Mouse (Mus musculus) liver, adult 2 months (tissue): ENCODE results near the gene Adprhl2. TPM values are rescaled to one million over a fixed set of nuclear protein-coding genes. Genes with fewer than 3 reads are reported as not detected.

ENCODE experiments used
- DNase-seq: peaks from one replicate; pipeline ENCODE4 v3.0.0-alpha.2; 2011; ENCODE audit warnings: low read depth, low spot score; ENCODE audit errors: extremely low read depth
- H3K27ac ChIP-seq: fragments of 200-500 bp; replicated peaks from 2 replicates; pipeline ENCODE4 v1.5.1; 2012; ENCODE audit warnings: low read depth, mild to moderate bottlenecking, control low read depth, inconsistent platforms, low read length; ENCODE audit not compliant: insufficient read depth
- H3K27me3 ChIP-seq: fragments of 200-500 bp; 2 replicates; pipeline ENCODE4 v1.6.1; 2012; ENCODE audit warnings: mild to moderate bottlenecking, moderate library complexity, low read length, inconsistent platforms; ENCODE audit not compliant: control insufficient read depth, insufficient read depth
- H3K36me3 ChIP-seq: fragments of 200-500 bp; 2 replicates; pipeline ENCODE4 v1.6.1; 2012; ENCODE audit warnings: low read length, inconsistent platforms; ENCODE audit not compliant: control insufficient read depth, insufficient read depth
- H3K4me1 ChIP-seq: fragments of 200-500 bp; 2 replicates; pipeline ENCODE4 v1.6.1; 2011; ENCODE audit warnings: low read length; ENCODE audit not compliant: control insufficient read depth, insufficient read depth
- H3K4me3 ChIP-seq: fragments of 200-500 bp; 2 replicates; pipeline ENCODE4 v1.5.1; 2011; ENCODE audit warnings: low read depth, mild to moderate bottlenecking, control low read depth, low read length, moderate library complexity; ENCODE audit not compliant: insufficient read depth
- H3K79me2 ChIP-seq: fragments of 200-500 bp; 2 replicates; pipeline ENCODE4 v1.6.1; 2012; ENCODE audit warnings: inconsistent platforms, mild to moderate bottlenecking, low read length, moderate library complexity; ENCODE audit not compliant: control insufficient read depth, insufficient read depth
- H3K9ac ChIP-seq: fragments of 200-500 bp; 2 replicates; pipeline ENCODE4 v1.6.1; 2012; ENCODE audit warnings: low read depth, mild to moderate bottlenecking, control low read depth, inconsistent platforms, low read length
- CTCF ChIP-seq: fragments of 200-500 bp; IDR thresholded peaks from 2 replicates; pipeline ENCODE4 v1.5.1; 2011; ENCODE audit warnings: low read depth, low read length, control low read depth
- POLR2A ChIP-seq: fragments of 200-500 bp; IDR thresholded peaks from 2 replicates; pipeline ENCODE4 v1.6.1; 2011; ENCODE audit warnings: low read length, control low read depth; ENCODE audit not compliant: insufficient read depth; ENCODE audit errors: extremely low read depth
- WGBS: fragments of 180-500 bp; shearing (Covaris S2); methylation state at CpG from one replicate; pipeline ENCODE4 v1.1.7; 2018; 5-methylcytosine and 5-hydroxymethylcytosine counted together
- polyA plus RNA-seq: library from polyadenylated mRNA; depleted of rRNA; stranded (reverse); fragments of >200 nt; gene quantifications from 2 replicates; pipeline ENCODE4 v1.2.3, GENCODE M21; 2012
- total RNA-seq: library from RNA; depleted of rRNA; stranded (reverse); fragments of >200 nt; gene quantifications from 2 replicates; pipeline ENCODE4 v1.2.3, GENCODE M21; 2014

The Adprhl2 gene
- total and polyA plus RNA-seq, 2 experiments = 12.1 to 27.6 TPM

DNA sequence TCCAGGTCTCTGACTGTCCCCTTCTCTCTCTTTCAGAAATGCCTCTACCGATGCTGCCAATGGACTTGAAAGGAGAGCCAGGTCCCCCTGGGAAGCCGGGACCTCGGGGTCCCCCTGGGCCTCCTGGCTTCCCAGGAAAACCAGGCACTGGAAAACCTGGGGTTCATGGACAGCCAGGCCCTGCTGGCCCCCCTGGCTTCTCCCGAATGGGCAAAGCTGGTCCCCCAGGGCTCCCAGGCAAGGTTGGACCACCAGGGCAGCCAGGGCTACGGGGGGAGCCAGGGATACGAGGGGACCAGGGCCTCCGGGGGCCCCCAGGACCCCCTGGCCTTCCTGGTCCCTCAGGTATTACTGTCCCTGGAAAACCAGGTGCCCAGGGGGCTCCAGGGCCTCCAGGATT lies 11.2 kb downstream of the Adprhl2 start:
- Histone ChIP-seq H3K4me3 (no peak overlapping the region), H3K27me3 (no peaks in the 10 kb centered on the region), H3K36me3 (no peaks in the 10 kb centered on the region), H3K4me1 (peaks cover 3% of the 10 kb centered on the region; the same call in 1 of the 2 replicates), H3K27ac (no peak overlapping the region), H3K9ac (no peak overlapping the region), H3K79me2 (no peaks in the 10 kb centered on the region)
- TF ChIP-seq POLR2A = no peak
- no peak for TF ChIP-seq CTCF
- no peak for DNase-seq
- WGBS = 71% methylated on average over 7 of the region's 7 CpGs

DNA sequence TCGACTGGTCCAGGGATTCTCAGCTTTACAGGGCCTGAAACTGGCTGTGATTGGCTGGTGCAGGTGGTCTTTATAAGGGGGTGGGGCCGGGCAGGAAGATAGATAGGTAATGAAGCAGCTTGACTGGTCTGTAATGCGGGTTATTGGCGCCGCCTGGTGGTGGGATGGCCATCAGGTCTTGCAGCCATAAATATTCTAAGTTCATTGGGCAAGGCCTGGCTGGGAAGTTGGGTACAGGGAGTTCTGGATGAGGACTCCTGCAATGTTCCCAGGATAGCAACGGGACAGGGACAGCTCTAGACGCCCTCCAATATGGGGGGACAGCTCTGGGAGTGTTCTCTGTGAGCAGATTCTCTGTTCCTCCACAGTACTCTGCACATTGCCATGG lies 11.6 kb downstream of the Adprhl2 start:
- Histone ChIP-seq H3K4me3 (no peak overlapping the region), H3K27me3 (no peaks in the 10 kb centered on the region), H3K27ac (no peak overlapping the region), H3K4me1 (peaks cover 3% of the 10 kb centered on the region; the same call in 1 of the 2 replicates), H3K36me3 (no peaks in the 10 kb centered on the region), H3K9ac (no peak overlapping the region), H3K79me2 (no peaks in the 10 kb centered on the region)
- WGBS = 1% methylated on average over 7 of the region's 7 CpGs
- DNase-seq = peak; percentile 60
- no peak for TF ChIP-seq POLR2A
- peak; percentile 91 for TF ChIP-seq CTCF

DNA sequence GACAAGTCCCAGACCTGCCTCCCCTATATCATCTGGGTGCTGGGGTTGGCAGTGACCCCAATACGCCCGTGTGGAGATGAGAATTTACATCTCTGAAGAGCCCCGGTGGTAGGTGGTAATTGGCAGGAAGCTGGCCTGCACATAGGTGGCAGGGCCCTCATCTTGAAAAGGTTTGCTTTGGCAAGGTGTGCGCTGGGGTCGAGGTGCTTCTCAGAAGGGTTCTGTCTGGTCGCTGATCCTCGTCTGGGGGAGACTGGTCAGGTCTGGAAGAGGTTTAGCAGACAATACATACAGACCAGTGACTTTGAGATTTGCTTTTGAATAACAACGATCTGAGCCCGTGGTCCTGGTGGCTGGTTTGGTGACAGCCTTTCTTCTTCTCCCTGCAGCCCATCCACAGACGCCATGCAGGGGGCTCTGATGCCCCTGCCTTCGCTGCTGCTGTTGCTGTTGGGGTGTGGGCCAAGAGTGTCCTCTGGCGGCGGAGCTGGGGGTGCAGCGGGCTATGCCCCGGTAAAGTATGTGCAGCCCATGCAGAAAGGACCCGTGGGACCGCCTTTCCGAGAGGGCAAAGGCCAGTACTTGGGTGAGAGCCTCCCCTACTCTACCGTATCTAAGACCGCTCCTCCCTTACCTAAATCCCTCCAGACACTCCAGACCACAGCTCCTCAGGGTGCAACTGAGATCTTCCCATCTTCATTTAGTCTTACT lies 12.1 kb downstream of the Adprhl2 start:
- DNase-seq = no peak
- Histone ChIP-seq H3K79me2 (no peaks in the 10 kb centered on the region), H3K27ac (no peak overlapping the region), H3K36me3 (no peaks in the 10 kb centered on the region), H3K4me3 (no peak overlapping the region), H3K9ac (no peak overlapping the region), H3K27me3 (no peaks in the 10 kb centered on the region), H3K4me1 (peaks cover 3% of the 10 kb centered on the region; the same call in 1 of the 2 replicates)
- 19% methylated on average over 20 of the region's 20 CpGs for WGBS
- TF ChIP-seq POLR2A = no peak
- peak; percentile 44 for TF ChIP-seq CTCF

DNA sequence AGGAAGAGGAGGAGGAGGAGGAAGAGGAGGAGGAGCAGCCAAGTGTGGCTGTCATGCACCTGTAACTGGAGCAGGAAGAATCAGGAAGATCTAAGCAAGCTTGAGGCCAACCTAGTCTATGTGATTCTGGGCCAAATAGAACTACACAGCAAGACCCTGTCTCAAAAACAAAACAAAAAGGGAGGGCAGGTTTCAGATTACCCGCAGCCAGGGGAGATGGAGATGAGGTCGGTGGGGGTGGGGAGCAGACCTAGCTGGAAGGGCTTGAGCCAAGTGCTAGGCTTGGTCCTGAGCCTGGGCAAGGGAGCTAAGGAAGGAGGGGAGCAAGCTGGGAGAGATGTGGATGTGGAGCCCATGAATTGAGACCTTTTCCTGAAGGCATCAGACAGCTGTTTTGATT lies 14.7 kb downstream of the Adprhl2 start:
- no peak for TF ChIP-seq CTCF
- TF ChIP-seq POLR2A = no peak
- WGBS = 25% methylated on average over 2 of the region's 2 CpGs
- Histone ChIP-seq H3K36me3 (no peaks in the 10 kb centered on the region), H3K27me3 (no peaks in the 10 kb centered on the region), H3K4me1 (peaks cover 3% of the 10 kb centered on the region; the same call in 1 of the 2 replicates), H3K4me3 (no peak overlapping the region), H3K9ac (no peak overlapping the region), H3K27ac (no peak overlapping the region), H3K79me2 (no peaks in the 10 kb centered on the region)
- DNase-seq = no peak

DNA sequence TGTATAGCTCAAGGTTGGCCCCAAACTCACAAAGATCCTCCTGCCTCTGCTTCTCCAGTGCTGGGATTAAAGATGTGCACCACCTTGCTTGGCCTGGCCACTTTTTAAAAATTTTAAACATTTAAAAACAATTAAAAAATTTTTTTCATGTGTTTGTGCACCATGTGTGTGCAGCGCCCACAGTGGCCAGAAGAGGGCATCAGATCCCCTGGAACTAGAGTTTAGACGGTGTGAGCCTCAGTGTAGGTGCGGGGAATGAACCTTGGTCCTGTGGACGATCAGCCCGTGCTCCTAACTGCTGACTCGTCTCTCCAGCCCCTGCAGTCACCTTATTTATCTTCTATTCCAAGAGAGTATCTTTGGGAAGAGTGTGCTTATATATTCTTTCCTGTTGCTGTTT lies 15.4 kb downstream of the Adprhl2 start:
- Histone ChIP-seq H3K27me3 (0 out of 2 replicates have a peak, but pooled peaks cover 3% of the 10 kb centered on the region), H3K79me2 (no peaks in the 10 kb centered on the region), H3K36me3 (no peaks in the 10 kb centered on the region), H3K4me3 (no peak overlapping the region), H3K27ac (no peak overlapping the region), H3K9ac (no peak overlapping the region), H3K4me1 (peaks cover 3% of the 10 kb centered on the region; the same call in 1 of the 2 replicates)
- no peak for DNase-seq
- no peak for TF ChIP-seq POLR2A
- peak; percentile 15; the same call in 1 of the 2 replicates for TF ChIP-seq CTCF
- 92% methylated on average over 6 of the region's 6 CpGs for WGBS

DNA sequence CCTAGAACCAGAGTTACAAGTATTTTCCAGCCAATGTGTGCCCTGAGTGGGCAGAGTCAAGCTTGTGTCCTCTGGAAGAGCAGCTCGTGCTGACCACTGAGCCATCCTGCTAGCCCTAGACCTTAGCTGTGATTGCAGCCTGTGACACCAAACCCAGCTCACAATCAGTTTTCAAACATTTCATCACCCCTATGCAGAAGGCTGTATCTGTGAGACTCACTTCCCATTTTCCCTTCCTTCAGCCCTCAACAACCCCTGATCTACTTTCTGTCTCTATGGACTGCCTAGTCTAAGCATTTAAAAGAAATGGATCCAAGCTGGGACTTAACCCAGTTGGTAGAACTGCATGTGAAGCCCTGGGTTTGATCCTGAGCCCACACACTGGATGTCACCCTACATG lies 16.1 kb downstream of the Adprhl2 start:
- Histone ChIP-seq H3K27ac (no peak overlapping the region), H3K79me2 (no peaks in the 10 kb centered on the region), H3K9ac (no peak overlapping the region), H3K27me3 (0 out of 2 replicates have a peak, but pooled peaks cover 5% of the 10 kb centered on the region), H3K4me3 (no peak overlapping the region), H3K4me1 (peaks cover 3% of the 10 kb centered on the region; the same call in 1 of the 2 replicates), H3K36me3 (no peaks in the 10 kb centered on the region)
- TF ChIP-seq CTCF (no peak), POLR2A (no peak)
- DNase-seq = no peak
- WGBS = 87% methylated on average over 1 of the region's 1 CpGs
